ENCODE assay signal across 9 mouse cellular contexts in genomic region chr10:20673798-20674197, GRCm38 (mm10). TPM values are rescaled to one million over a fixed set of nuclear protein-coding genes. Genes with fewer than 3 reads are reported as not detected.
A peak's percentile ranks its signal among the peaks of the same experiment; 100 is the strongest.
DNase-seq lines count a peak whose midpoint lies in the region; ATAC-seq and TF ChIP-seq lines count a peak whose summit lies in the region.
"Had no signal": no experiment of that assay in that cellular context is flagged by ENCODE, and none has a peak within 500 bp of the region (broad histone marks: within the 10 kb centered on the region; RNA-seq: fewer than 3 reads in every experiment).

No protein-coding gene starts in this region.

- peak; percentile 43 for DNase-seq in midbrain, postnatal 0 days (ENCODE audit: low spot score)
- DNase-seq in midbrain, embryonic 11.5 days (ENCODE audit: low spot score, missing footprints), result no peak
- DNase-seq in frontal cortex, postnatal 10 days (ENCODE audit: low spot score in 2 of 2), result peak; percentile 50 to 66
- DNase-seq in layer of hippocampus, adult 9-11 months, result peak; percentile 89
- DNase-seq in right cerebral cortex, postnatal 36 days (ENCODE audit: low spot score in 2 of 2), result peak; percentile 73 to 89
- no peak for DNase-seq in thymus, postnatal 0 days (ENCODE audit: low spot score)
- no peak for DNase-seq in embryo, embryonic 11 days

- no peaks in the 10 kb centered on the region for H3K4me1 ChIP-seq in midbrain, postnatal 0 days (ENCODE audit: insufficient read depth, low read length)
- H3K4me1 ChIP-seq in midbrain, embryonic 11.5 days (ENCODE audit: control insufficient read depth, insufficient read depth, low read length), result no peaks in the 10 kb centered on the region
- peaks cover 5% of the 10 kb centered on the region for H3K4me1 ChIP-seq in midbrain, embryonic 16.5 days (ENCODE audit: control insufficient read depth, insufficient read depth, low read length)

- H3K36me3 ChIP-seq in midbrain, postnatal 0 days (ENCODE audit: insufficient read depth, low read length), result no peaks in the 10 kb centered on the region
- H3K36me3 ChIP-seq in midbrain, embryonic 11.5 days (ENCODE audit: control insufficient read depth, insufficient read depth, low read length), result no peaks in the 10 kb centered on the region
- no peaks in the 10 kb centered on the region for H3K36me3 ChIP-seq in midbrain, embryonic 16.5 days (ENCODE audit: control insufficient read depth, insufficient read depth, low read length)
- H3K36me3 ChIP-seq: stomach, embryonic 15.5 days had no signal

- no peak for TF ChIP-seq CTCF in midbrain, postnatal 0 days (IDR thresholded peaks at IDR 0.05)

- H3K4me2 ChIP-seq in midbrain, postnatal 0 days (ENCODE audit: low read depth, low read length, poor library complexity, severe bottlenecking), result no peak overlapping the region
- no peak overlapping the region for H3K4me2 ChIP-seq in midbrain, embryonic 11.5 days
- H3K4me2 ChIP-seq in midbrain, embryonic 16.5 days (ENCODE audit: low read length), result no peak overlapping the region
- H3K4me2 ChIP-seq: stomach, embryonic 15.5 days had no signal

- no peak for ATAC-seq in midbrain, postnatal 0 days (ENCODE audit: low FRiP score)
- ATAC-seq in midbrain, embryonic 11.5 days (ENCODE audit: low FRiP score), result no peak
- no peak for ATAC-seq in midbrain, embryonic 16.5 days

- 78% methylated on average over 4 of the region's 4 CpGs for WGBS in midbrain, postnatal 0 days
- 94% methylated on average over 4 of the region's 4 CpGs for WGBS in midbrain, embryonic 11.5 days
- WGBS in midbrain, embryonic 16.5 days, result 81% methylated on average over 4 of the region's 4 CpGs

- H3K9ac ChIP-seq in midbrain, postnatal 0 days (replicated peaks; ENCODE audit: low read length, poor library complexity, severe bottlenecking), result no peak overlapping the region
- no peak overlapping the region for H3K9ac ChIP-seq in midbrain, embryonic 11.5 days (ENCODE audit: low read length)
- no peak overlapping the region for H3K9ac ChIP-seq in midbrain, embryonic 16.5 days (ENCODE audit: low read depth, low read length)
- H3K9ac ChIP-seq: stomach, embryonic 15.5 days had no signal

- H3K4me3 ChIP-seq in midbrain, postnatal 0 days (ENCODE audit: low read depth, low read length), result no peak overlapping the region
- no peak overlapping the region for H3K4me3 ChIP-seq in midbrain, embryonic 11.5 days (ENCODE audit: low read depth, low read length)
- H3K4me3 ChIP-seq in midbrain, embryonic 16.5 days (ENCODE audit: low read depth, low read length), result no peak overlapping the region
- H3K4me3 ChIP-seq: stomach, embryonic 15.5 days had no signal

- no peak overlapping the region for H3K27ac ChIP-seq in midbrain, postnatal 0 days (ENCODE audit: low read depth, low read length)
- H3K27ac ChIP-seq in midbrain, embryonic 11.5 days (ENCODE audit: low read depth, low read length), result no peak overlapping the region
- no peak overlapping the region for H3K27ac ChIP-seq in midbrain, embryonic 16.5 days (ENCODE audit: low read length)
- H3K27ac ChIP-seq: stomach, embryonic 15.5 days had no signal

- H3K9me3 ChIP-seq in midbrain, postnatal 0 days (ENCODE audit: low read length), result no peaks in the 10 kb centered on the region
- no peaks in the 10 kb centered on the region for H3K9me3 ChIP-seq in midbrain, embryonic 11.5 days (ENCODE audit: control insufficient read depth, low read length)
- H3K9me3 ChIP-seq in midbrain, embryonic 16.5 days (replicated peaks; ENCODE audit: control insufficient read depth, low read length, poor library complexity, severe bottlenecking), result no peaks in the 10 kb centered on the region
- H3K9me3 ChIP-seq: stomach, embryonic 15.5 days had no signal

- H3K27me3 ChIP-seq in midbrain, postnatal 0 days (ENCODE audit: insufficient read depth, low read length), result no peaks in the 10 kb centered on the region
- H3K27me3 ChIP-seq in midbrain, embryonic 11.5 days (ENCODE audit: control insufficient read depth, insufficient read depth, low read length), result no peaks in the 10 kb centered on the region
- no peaks in the 10 kb centered on the region for H3K27me3 ChIP-seq in midbrain, embryonic 16.5 days (ENCODE audit: control insufficient read depth, insufficient read depth, low read depth, low read length)
- H3K27me3 ChIP-seq: stomach, embryonic 15.5 days had no signal

RNA-seq across cellular contexts. Expression of gene Pde7b, which starts 51.1 kb away (rescaled TPM):
- total RNA-seq in midbrain, postnatal 0 days (2014; rRNA removed), result 6.0 and 11.6 TPM in 2 replicates
- polyA plus RNA-seq in midbrain, postnatal 0 days (2015; fragmentation: Nextera tagmentation; extraction: Ambion mirVana), result 1.7 and 3.3 TPM in 2 replicates
- 1.1 and 1.6 TPM in 2 replicates for polyA plus RNA-seq in midbrain, embryonic 11.5 days (2014; fragmentation: Nextera tagmentation; extraction: Ambion mirVana)
- polyA plus RNA-seq in midbrain, embryonic 16.5 days (2015; fragmentation: Nextera tagmentation; extraction: Ambion mirVana), result 2.3 and 4.1 TPM in 2 replicates
- polyA plus RNA-seq in thymus, postnatal 0 days (2015; fragmentation: Nextera tagmentation; extraction: Ambion mirVana), result 0.30 and 0.61 TPM in 2 replicates

Comparison
In these comparisons a context has a peak if more than half of its experiments do, and no peak if none do; other contexts are left out.
1. DNase-seq: peak in midbrain, postnatal 0 days (single experiment), frontal cortex, postnatal 10 days (2 of 2), layer of hippocampus, adult 9-11 months (single experiment) and right cerebral cortex, postnatal 36 days (2 of 2); none in midbrain, embryonic 11.5 days (single experiment), thymus, postnatal 0 days (single experiment) and embryo, embryonic 11 days (single experiment).